Mouse (Mus musculus) yolk sac, embryonic 10.5 days (tissue): ENCODE results near the gene Etl4.
"Not testable (repeated sequence)": the region's sequence is repeated elsewhere in the genome, so short reads cannot be mapped to it uniquely, and the experiment has no call there.

Experiments
- DNase-seq: peaks from one replicate; pipeline ENCODE4 v3.0.0-alpha.2; 2017; ENCODE audit warnings: low spot score

Gene Etl4

DNA sequence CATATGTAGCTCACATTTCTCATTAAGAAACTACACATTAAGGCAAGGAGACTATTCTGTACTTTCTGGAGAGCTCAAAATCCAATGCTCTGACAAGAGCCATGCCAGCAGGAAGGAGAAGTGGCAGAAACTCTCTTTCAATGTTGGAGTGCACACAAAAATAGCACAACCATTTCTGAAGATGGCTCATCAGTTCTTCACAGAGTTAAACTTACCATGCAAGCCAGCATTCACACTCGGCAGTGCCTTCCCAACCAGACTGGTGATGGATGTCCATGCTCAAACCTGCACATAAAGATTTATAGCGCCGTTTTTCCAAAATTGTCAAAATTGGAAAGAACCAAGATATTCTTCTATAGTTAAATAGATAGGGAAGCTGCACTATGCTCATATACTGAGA is 392.9 kb downstream of the Etl4 start:
- no peak for DNase-seq

DNA sequence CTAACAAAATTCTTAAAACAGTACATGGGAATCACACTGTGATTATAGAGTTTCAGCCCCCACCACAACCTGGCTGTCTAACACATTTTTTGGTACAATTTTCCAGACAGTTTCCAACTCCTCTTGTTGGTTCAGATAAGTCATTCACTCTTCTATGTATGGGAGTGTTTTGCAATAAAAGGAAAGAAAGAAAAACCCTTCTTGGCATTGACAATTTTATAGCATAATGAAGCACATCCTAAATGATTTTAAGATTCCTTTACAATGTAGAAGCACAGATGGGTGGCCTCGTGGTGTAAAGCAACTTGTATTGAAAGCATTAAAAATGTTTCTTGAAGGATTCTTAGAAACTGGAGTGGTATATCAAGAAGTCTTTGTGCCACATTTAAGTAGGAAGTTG is 415.4 kb downstream of the Etl4 start:
- no peak for DNase-seq

DNA sequence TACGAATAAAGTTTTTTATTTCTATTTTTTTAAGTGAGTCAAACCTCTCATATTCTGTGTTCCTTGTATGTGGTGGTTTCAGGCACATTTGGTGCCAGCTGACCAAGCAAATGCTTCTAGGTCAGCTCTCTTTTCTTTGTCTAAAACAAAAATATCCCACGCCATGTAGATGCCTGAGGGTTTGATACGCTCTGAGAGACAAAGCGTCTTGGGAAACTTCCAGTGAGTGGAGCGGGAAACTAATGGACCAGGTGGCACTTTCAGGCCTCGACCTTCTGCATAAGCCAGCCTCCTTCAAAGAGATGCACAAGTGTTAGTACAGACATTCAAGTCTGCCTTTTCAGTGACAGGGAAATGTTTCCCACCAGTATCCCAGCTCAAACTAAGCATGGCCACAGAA is 426.6 kb downstream of the Etl4 start:
- DNase-seq: no peak

DNA sequence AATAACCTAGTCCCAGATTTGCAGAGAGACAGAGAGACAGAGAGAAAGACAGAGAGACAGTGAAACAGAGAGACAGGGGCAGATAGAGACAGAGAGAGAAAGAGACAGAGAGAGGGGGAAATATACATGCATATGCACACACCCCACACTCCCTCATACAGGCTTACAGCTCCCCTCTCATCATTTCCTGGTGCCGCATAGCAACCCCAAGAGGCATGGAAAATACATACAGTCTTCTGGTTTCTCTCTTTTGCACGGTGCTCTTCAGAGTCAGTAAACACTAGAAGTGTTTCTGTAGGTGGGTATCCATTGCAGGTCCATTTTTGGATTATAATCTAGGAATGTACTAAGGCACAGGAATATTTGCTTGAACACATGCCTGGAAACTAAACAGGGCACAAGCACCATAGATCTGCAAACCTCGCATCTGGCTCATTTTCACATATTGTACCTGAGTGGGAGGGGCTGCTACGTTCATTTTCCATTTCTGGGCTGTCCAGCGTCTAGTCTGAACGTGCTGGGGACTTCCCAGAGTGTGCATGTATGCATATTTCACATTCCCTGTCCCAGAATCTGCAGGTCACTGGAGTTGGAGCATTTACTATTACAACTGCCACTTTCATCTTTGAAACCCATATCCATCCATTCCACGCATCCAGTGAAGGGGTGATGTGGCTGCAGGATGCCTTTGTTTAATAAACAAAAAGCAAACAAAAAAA is 429.6 kb downstream of the Etl4 start:
- DNase-seq: no peak

DNA sequence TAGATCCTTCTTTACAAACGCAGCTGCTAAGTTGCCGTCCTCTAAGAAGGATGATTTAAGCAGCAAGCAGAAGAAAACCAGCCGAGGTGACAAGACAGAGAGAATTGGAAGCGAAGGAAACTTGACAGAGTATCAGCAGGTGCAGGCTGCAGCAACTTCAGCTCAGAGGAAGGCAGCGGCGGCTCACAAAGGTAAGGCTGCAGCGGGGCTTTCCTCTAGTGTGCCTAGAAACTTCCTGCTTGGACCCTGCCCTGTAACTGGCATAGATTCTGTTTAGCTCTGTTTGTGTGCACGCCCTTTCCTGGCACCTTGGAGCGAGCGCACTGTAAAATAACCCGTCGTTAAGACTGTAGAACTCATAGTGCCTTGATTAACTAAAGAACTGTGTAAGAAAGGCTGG is 430.3 kb downstream of the Etl4 start:
- DNase-seq: no peak

DNA sequence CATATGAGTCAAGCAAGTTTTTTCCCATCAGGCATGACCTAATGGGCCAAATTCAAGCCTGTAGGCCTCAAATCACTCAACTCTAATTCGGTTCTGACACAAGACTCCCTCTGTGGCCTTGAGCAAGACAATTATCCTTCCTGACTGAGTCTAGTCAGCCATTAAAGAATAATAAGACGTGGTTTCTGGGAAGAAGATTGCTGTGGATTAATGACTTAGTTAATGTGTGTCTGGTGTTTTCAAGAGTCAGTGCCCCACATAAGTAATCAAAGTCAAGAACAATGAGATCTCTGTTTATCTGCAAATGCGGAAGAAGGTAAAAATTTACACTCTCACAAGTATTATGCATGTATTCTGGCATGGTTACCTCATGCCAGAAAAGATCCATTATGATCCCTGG is 437.3 kb downstream of the Etl4 start:
- DNase-seq: no peak

DNA sequence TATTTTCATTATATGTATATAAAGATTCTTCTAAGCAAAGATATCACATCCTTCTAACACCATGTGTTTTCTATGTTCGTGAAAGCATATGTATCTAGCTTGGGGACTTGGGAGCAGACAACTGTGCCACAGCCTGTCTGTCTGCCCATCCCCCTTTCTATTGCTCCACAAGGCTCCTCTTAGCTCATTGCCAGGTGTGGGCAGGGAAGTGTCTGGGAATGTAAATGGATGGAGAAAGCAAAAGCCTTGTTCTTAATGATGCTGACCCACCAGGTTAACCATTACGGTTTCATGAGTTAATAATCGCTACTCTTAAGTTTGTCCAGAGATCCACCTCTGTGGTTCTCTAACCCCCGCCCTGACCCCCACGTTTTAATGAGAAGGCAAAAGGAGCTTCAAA is 439.7 kb downstream of the Etl4 start:
- DNase-seq: no peak

DNA sequence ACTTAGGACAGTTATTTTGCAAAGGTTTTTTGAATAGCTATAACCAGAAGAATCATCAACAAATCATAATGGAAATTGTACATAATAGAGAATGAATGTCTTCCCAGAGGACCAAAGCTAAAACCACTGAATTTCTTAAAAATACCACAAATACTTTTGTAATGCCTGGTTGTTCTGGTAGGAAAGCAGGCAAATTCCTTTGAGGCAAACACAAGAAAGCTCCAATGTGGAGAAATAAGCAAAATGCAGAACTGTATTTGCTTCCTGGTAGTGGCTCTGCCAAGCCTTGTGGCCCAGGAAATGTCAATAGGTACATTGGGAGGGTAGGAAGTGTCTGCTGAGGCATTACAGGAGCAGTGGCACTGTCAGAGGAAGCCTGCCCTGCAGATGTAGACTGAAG is 443.2 kb downstream of the Etl4 start:
- DNase-seq: no peak

DNA sequence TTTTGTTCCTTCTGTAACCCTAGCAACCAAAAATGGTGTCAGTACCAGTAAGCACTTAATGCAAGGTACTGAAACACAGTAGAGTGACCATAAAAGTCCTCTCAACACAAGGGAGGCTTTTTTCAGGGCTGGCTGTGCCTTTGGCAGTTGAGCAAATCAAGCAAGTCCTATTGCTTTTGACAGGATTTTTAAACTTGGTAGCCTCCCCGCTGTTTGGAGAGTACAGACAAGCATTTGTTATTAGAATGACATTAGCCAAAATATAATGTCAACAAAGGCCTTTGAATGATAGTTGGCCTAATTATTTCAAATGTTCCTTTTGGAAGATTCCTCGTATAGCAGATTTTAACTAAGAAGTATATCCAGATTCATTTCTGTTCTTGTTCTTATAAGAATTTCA is 467.4 kb downstream of the Etl4 start:
- no peak for DNase-seq

DNA sequence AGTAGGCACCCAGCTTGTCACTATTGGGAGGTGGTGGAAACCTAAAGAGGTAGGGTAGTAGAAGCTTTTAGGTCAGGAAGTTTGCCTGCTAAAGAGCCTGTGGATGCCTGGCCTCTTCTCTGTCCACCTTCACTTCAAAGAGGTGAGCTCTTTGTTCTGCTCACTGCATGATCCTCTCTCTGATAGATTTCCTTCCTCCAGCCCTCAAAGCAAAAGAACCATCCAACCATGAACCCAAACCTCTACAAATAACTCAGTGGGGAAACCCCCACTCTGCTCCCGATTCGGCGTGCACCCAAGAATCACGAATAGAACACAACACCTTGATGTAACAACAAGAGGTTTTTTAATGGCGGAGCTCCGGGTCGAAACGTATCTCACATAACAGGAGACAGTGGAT is 471.3 kb downstream of the Etl4 start:
- DNase-seq: not testable (repeated sequence)

DNA sequence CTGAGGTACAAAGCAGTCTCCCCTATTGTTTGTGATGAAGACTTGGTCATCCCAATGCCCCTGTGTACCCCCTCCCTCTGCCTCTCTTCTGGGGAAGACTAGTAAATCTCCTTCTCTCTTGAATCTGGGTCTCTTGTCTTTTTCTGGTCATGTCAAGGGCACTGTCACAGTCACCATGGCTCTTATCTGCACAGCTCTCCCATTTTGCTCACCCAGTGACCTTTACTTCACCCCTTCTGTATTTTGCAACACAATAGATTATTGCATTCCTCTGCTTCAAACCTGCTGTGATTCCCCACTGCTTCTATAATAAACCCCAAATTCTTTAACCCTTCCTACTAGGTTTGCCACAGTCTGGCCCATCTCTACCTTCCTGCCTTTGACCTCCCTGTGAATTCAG is 484.5 kb downstream of the Etl4 start:
- DNase-seq: no peak

DNA sequence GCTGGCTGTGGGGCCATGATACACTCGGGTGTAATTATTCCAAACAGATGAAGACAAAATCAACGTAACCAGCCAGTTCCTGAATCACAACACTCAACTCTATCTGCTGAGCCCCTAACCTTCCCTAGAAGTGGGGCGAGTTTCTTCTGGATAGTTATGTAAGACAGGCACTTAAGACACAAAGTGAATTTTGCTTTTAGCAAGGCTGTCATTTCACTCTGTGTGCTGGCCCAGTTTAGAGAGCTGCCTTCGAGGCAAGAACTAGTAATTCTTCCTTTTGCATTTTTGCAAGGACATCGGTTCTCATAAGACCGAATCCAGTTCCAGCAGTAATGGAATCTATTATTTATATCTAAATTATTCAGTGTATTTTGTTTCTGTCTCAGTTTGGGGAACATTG is 487.4 kb downstream of the Etl4 start:
- DNase-seq: no peak

DNA sequence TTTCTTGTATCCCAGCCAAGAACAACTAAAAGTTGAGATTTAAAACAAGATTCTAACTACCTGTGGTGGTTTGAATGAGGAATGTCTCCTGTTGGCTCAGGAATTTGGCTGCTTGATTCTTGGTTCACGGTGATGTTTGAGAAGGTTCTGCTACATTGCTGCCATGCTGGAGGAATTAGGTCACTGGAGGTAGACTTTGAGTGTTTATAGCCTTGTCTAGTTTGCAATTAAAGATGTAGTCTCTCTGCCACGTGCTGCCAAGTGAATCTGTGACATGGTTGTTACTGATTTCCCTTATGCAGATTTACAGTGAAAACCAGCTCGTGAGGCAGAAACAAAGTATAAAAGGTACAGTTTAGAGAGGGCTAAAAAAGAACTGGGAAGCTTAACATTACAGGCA is 491.0 kb downstream of the Etl4 start:
- no peak for DNase-seq

DNA sequence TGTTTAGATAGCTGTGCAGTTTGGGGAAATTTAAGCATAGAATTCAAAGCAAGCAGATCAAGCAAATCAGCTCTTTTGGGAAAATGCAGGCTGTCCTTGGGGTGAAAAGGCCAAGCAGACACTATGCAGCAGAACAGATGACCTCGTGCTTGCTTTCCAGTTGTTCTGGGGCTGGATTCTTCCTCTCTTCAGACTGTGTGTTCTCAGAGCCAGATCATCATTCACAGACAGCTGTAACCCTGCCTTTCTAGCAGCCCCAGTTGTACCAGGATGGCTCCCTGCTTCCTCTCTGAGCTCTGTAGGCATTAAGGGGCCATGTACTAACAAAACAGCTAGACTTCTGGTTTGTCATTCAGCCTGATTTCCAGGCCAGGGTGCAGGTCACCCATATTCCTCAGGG is 494.8 kb downstream of the Etl4 start:
- DNase-seq: peak; percentile 21

DNA sequence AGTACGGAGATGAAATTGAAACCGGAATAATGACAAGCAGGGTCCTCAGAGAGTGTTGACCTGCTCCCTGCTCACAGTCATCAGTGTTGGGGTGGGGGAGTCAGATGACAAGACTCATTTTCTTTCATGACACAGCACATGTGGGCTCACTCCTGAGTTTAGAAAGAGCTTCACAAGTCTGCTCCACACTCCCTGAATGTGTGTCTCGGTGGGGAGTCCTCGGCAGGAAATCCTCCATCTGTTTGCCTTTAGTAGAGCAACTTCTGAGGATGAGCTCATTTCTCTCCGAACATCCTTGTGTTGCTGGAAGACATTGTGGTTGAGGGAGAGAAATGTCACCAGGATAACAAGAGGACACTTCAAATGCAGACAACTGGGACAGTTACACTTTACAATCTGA is 497.5 kb downstream of the Etl4 start:
- DNase-seq: no peak

DNA sequence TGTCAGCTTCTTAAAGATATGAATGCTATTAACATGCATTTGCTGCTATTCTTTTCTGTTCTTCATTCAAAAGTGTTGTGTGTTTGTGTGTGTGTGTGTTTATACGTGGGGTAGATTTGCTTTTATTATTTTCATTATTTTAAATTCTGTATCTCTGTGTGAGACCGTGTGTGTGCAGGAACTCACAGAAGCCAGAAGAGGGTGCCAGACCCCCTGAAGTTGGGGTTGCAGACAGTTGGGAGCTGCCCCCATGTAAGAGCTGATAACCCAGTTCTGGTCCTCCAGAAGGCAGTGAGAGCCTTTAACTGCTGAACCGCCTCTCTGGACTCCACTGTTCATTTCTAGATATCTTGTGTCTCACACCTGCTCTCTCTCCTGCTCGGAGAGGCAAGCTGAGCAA is 505.3 kb downstream of the Etl4 start:
- DNase-seq: no peak

DNA sequence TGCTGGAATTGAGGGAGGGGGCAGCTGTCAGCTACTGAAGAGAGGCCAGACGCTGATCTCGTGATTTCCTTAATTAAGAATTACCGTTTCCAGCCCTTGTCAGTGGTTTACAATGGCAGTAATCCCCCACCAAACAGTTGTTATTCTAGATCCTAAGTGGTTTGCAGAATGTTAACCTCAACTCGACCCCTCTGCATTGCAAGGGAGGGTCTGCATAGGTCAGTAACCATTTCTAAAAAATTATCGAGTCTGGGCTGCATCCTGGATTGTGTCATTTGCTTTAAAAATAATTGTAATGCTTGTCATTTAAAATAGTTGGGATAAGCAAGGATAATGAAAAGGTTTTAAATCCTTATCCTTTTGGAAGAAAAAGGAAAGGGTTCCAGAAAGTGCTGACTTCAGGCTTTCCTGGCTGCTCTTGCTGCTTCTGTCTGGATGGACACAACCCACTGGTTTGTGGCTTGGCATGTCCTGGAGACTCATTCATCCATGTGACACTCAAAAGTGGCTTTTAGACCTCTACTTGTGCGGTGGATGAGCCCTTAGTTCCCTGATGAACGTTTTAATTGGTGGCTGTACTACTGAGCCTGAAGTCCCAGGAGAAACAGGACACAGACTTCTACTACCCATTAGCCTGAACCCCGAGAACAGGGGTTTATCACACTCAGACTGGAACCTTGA is 507.5 kb downstream of the Etl4 start:
- no peak for DNase-seq

DNA sequence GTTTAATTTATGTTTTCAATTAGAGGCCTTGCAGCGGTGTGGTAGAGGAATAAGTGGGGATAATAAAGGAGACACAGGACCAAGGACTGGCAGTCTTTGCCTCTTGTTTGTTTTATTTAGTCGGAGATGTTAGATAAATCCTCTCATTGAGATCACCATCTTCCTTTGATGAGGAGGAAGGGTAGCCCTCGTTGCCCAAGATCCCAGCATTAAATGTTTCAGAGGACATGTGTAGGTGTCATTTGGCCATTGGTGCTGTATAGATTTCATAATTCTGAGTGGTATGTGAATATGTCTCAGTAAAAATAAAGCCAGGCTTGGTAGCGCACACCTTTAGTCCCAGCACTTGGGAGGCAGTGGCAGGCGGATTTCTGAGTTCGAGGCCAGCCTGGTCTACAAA is 508.4 kb downstream of the Etl4 start:
- DNase-seq: no peak

DNA sequence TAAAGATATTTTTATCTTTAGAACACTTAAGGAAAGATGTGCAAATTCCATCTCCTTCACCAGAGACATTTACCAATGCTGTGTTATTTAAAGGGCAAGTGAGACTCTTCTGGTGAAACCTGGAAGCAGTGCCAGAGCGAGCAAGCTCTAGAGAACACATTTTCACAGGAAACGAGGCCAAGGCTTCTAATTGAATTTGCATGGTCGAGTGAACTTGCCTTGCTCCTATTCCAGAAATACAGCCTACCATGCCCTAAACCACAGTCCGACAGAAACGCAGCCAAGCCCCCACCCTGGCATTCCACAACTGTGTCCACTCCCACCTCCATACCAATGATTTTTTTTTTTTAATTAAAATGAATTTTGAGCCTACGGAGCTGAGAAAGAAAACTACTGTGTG is 510.4 kb downstream of the Etl4 start:
- no peak for DNase-seq

DNA sequence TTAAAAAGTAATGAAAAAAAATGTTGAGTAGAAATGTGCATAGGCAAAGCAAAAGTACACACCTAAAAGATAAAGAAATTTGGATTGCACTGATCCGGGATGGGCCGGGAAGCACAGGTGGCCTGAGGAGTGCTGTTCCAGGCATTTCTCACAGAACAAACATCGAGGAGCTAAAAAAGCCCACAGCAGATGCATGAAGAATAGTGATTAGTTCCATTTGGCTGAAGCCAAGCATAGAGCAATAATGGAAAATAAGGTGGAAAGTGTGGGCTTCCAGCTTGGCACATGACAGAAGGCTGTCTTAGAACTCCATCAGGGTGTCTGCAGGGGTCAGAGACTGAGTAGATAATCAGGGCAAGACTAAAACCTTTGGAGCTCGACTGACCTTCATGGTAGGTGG is 512.7 kb downstream of the Etl4 start:
- DNase-seq: no peak

DNA sequence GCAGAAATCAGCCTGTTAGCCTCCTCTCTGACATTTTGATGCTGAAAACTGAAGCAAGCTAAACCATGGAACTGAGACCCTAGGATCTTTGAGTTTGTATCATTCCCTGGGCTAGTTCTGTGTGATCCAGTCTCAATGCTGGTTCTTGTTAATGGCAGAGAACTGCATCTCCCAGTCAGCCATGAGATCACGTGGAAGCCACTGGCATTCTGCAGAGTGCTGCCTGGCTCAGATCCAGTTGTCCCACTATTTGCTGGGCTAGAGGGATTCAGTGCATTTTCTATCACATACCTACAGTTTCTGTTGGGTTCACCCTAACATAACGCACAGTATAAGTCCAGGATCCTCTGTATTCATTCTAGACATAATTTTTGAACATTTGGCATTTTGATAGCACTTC is 524.1 kb downstream of the Etl4 start:
- DNase-seq: no peak

DNA sequence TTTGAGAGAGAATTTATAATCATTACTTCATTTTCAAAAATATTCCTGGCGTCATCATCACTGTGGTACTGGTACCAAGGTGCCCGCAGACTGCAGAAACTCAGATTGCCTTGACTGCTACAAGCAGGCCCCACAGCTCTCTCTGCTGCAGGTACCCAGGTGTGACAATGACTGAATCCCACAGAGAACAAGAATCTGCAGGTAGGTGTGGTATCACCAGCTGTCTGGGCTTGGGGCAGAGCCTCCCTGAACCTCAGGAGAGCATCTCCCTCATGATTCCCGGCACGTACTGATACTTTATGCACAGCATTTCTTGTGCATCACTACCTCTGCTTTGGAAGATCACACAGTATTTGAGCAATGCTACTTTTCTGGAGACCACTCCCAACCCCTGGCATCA is 526.0 kb downstream of the Etl4 start:
- DNase-seq: no peak

DNA sequence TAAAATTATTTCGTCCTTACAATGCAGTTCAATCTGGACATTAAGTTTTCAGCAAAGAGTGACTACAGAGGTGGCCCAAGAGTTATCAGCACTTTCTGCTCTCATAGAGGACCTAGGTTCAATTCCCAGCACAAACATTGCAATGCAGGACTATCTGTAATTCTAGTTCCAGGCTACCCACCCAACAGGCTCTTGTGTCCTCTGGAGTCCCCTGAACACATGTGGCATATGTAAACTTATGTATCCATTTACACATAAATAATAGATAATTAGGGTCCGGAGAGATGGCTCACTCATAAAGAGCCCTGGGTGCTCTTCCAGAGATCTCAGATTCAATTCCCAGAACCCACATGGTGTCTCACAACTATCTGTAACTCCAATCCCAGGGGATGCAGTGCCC is 533.2 kb downstream of the Etl4 start:
- DNase-seq: no peak
